Mouse (Mus musculus) embryonic fibroblast, embryonic 13.5 days (primary cell): ENCODE measurements around the gene Myh2.

ENCODE experiments used
- CTCF ChIP-seq: IDR thresholded peaks from 2 replicates; pipeline ENCODE4 v1.5.1; 2011; ENCODE audit warnings: mild to moderate bottlenecking, control low read depth, low read length, moderate library complexity, borderline replicate concordance; ENCODE audit not compliant: insufficient read depth
- POLR2A ChIP-seq: IDR thresholded peaks from 2 replicates; pipeline ENCODE4 v1.6.1; 2011; ENCODE audit warnings: low read depth, mild to moderate bottlenecking, control low read depth, low read length, moderate library complexity

DNA sequence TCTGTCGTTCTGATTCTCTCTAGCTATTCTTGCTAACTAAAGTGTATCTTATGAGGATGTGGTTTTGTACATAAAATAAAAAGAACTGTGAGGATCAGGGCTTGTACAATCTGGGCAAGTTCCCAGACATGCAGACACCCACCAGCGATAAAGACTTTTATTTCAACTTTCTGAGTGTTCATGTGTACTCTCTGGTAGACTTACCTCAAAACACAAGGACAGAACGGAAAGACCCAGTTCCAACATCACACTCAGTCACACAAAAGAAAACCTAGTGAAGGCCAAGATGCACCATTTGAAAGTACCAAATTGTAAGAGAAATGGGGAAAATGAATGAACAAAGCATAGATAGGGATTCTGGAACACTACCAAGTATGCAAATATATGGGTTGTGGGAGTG, 57.9 kb downstream of the Myh2 start:
- TF ChIP-seq CTCF (no peak), POLR2A (no peak)
